Mouse (Mus musculus) midbrain, embryonic 16.5 days (tissue): ENCODE results near the gene Mybpc3. TPM values are rescaled to one million over a fixed set of nuclear protein-coding genes. Genes with fewer than 3 reads are reported as not detected.

ENCODE experiments used
- ATAC-seq: fragments of 200-750 bp; cut with Nextera tagmentation; 2 replicates; pipeline ENCODE4 v1.8.0; 2017; ENCODE audit warnings: moderate TSS enrichment
- H3K27ac ChIP-seq: fragments of 300-500 bp; sonication (generic); 2 replicates; pipeline ENCODE4 v1.5.1; 2014; ENCODE audit warnings: mild to moderate bottlenecking, low read length, mixed read lengths
- H3K27me3 ChIP-seq: fragments of 300-500 bp; sonication (generic); 2 replicates; pipeline ENCODE4 v1.6.1; 2014; ENCODE audit warnings: low read depth, low read length, mixed read lengths; ENCODE audit not compliant: control insufficient read depth, insufficient read depth
- H3K36me3 ChIP-seq: fragments of 300-500 bp; sonication (generic); 2 replicates; pipeline ENCODE4 v1.6.1; 2014; ENCODE audit warnings: mild to moderate bottlenecking, low read length, moderate library complexity, mixed read lengths; ENCODE audit not compliant: control insufficient read depth, insufficient read depth
- H3K4me1 ChIP-seq: fragments of 300-500 bp; sonication (generic); 2 replicates; pipeline ENCODE4 v1.6.1; 2014; ENCODE audit warnings: mild to moderate bottlenecking, low read length, mixed read lengths; ENCODE audit not compliant: control insufficient read depth, insufficient read depth
- H3K4me2 ChIP-seq: fragments of 300-500 bp; sonication (generic); 2 replicates; pipeline ENCODE4 v1.6.1; 2014; ENCODE audit warnings: mild to moderate bottlenecking, low read length, mixed read lengths
- H3K4me3 ChIP-seq: fragments of 300-500 bp; sonication (generic); 2 replicates; pipeline ENCODE4 v1.5.1; 2014; ENCODE audit warnings: low read depth, mild to moderate bottlenecking, low read length, moderate library complexity, mixed read lengths
- H3K9ac ChIP-seq: fragments of 300-500 bp; sonication (generic); 2 replicates; pipeline ENCODE4 v1.6.1; 2014; ENCODE audit warnings: low read depth, low read length, mixed read lengths
- H3K9me3 ChIP-seq: fragments of 300-500 bp; sonication (generic); replicated peaks from 2 replicates; pipeline ENCODE4 v1.6.1; 2014; ENCODE audit warnings: mild to moderate bottlenecking, low read length, mixed read lengths; ENCODE audit not compliant: control insufficient read depth, poor library complexity, severe bottlenecking
- WGBS: fragments of 180-500 bp; shearing (Covaris S2); extraction: QIAGEN DNeasy Blood & Tissue Kit; methylation state at CpG from one replicate; pipeline ENCODE4 v1.1.7; 2014; 5-methylcytosine and 5-hydroxymethylcytosine counted together
- polyA plus RNA-seq: library from polyadenylated mRNA; unstranded; fragments of >200 nt; fragmentation: Nextera tagmentation; extraction: Ambion mirVana; gene quantifications from 2 replicates; pipeline ENCODE4 v1.2.1, GENCODE M21; 2015

The Mybpc3 gene
- polyA plus RNA-seq, 1 experiment from 2014 or later, result 0.04 TPM

- Histone ChIP-seq H3K9ac (no peak overlapping the region), H3K27me3 (no peaks in the 10 kb centered on the region), H3K27ac (no peak overlapping the region), H3K36me3 (no peaks in the 10 kb centered on the region), H3K4me3 (no peak overlapping the region), H3K4me2 (no peak overlapping the region), H3K9me3 (no peaks in the 10 kb centered on the region), H3K4me1 (no peaks in the 10 kb centered on the region)
- WGBS, result 77% methylated on average over 6 of the region's 6 CpGs
- no peak for ATAC-seq
These were observed 5.6 kb downstream of the Mybpc3 start for GRCm38 (mm10) chr2:91123521-91123920.

- WGBS, result 89% methylated on average over 10 of the region's 10 CpGs
- no peak overlapping the region for H3K27ac ChIP-seq
- H3K27me3 ChIP-seq, result no peaks in the 10 kb centered on the region
- H3K4me3 ChIP-seq, result no peak overlapping the region
- no peak overlapping the region for H3K4me2 ChIP-seq
- H3K9ac ChIP-seq, result no peak overlapping the region
- H3K4me1 ChIP-seq, result no peaks in the 10 kb centered on the region
- no peak for ATAC-seq
- H3K36me3 ChIP-seq, result no peaks in the 10 kb centered on the region
- H3K9me3 ChIP-seq, result no peaks in the 10 kb centered on the region
These were observed 7.2 kb downstream of the Mybpc3 start for GRCm38 (mm10) chr2:91125101-91125500.

GRCm38 (mm10) chr2:91128761-91129160, 10.8 kb downstream of the Mybpc3 start:
- no peak overlapping the region for H3K4me3 ChIP-seq
- no peaks in the 10 kb centered on the region for H3K4me1 ChIP-seq
- no peak for ATAC-seq
- H3K4me2 ChIP-seq, result no peak overlapping the region
- H3K9ac ChIP-seq, result no peak overlapping the region
- no peaks in the 10 kb centered on the region for H3K36me3 ChIP-seq
- no peaks in the 10 kb centered on the region for H3K9me3 ChIP-seq
- no peaks in the 10 kb centered on the region for H3K27me3 ChIP-seq
- H3K27ac ChIP-seq, result no peak overlapping the region
- WGBS, result 86% methylated on average over 5 of the region's 5 CpGs

- no peaks in the 10 kb centered on the region for H3K27me3 ChIP-seq
- WGBS, result 82% methylated on average over 6 of the region's 6 CpGs
- no peak overlapping the region for H3K9ac ChIP-seq
- no peak overlapping the region for H3K27ac ChIP-seq
- ATAC-seq, result no peak
- H3K4me1 ChIP-seq, result no peaks in the 10 kb centered on the region
- H3K9me3 ChIP-seq, result no peaks in the 10 kb centered on the region
- no peak overlapping the region for H3K4me2 ChIP-seq
- no peak overlapping the region for H3K4me3 ChIP-seq
- H3K36me3 ChIP-seq, result no peaks in the 10 kb centered on the region
These were observed 12.2 kb downstream of the Mybpc3 start for GRCm38 (mm10) chr2:91130126-91130525.

GRCm38 (mm10) chr2:91131251-91131650, 13.3 kb downstream of the Mybpc3 start:
- Histone ChIP-seq H3K9ac (no peak overlapping the region), H3K4me2 (no peak overlapping the region), H3K4me1 (no peaks in the 10 kb centered on the region), H3K4me3 (no peak overlapping the region), H3K27me3 (no peaks in the 10 kb centered on the region), H3K36me3 (no peaks in the 10 kb centered on the region), H3K27ac (no peak overlapping the region), H3K9me3 (no peaks in the 10 kb centered on the region)
- 89% methylated on average over 14 of the region's 15 CpGs for WGBS
- no peak for ATAC-seq

GRCm38 (mm10) chr2:91132035-91132434, 14.1 kb downstream of the Mybpc3 start:
- no peak overlapping the region for H3K4me2 ChIP-seq

GRCm38 (mm10) chr2:91136513-91137412, 18.8 kb downstream of the Mybpc3 start:
- H3K27me3 ChIP-seq, result no peaks in the 10 kb centered on the region
- no peak for ATAC-seq
- H3K4me1 ChIP-seq, result no peaks in the 10 kb centered on the region
- 87% methylated on average over 11 of the region's 11 CpGs for WGBS
- no peak overlapping the region for H3K4me2 ChIP-seq
- no peak overlapping the region for H3K4me3 ChIP-seq
- no peak overlapping the region for H3K27ac ChIP-seq
- peaks cover 14% of the 10 kb centered on the region for H3K36me3 ChIP-seq
- no peak overlapping the region for H3K9ac ChIP-seq
- H3K9me3 ChIP-seq, result no peaks in the 10 kb centered on the region

More at GRCm38 (mm10) chr2:91132035-91132434, 14.1 kb downstream of the Mybpc3 start:
- Histone ChIP-seq H3K4me3 (no peak overlapping the region), H3K27ac (no peak overlapping the region), H3K9ac (no peak overlapping the region), H3K9me3 (no peaks in the 10 kb centered on the region), H3K27me3 (no peaks in the 10 kb centered on the region), H3K4me1 (no peaks in the 10 kb centered on the region), H3K36me3 (no peaks in the 10 kb centered on the region)
- 92% methylated on average over 3 of the region's 3 CpGs for WGBS
- no peak for ATAC-seq

GRCm38 (mm10) chr2:91137481-91137880, 19.5 kb downstream of the Mybpc3 start:
- WGBS, result 85% methylated on average over 6 of the region's 6 CpGs
- H3K36me3 ChIP-seq, result peaks cover 19% of the 10 kb centered on the region

GRCm38 (mm10) chr2:91139311-91139710, 21.4 kb downstream of the Mybpc3 start:
- ATAC-seq, result no peak
- Histone ChIP-seq H3K9me3 (no peaks in the 10 kb centered on the region), H3K4me2 (no peak overlapping the region), H3K4me3 (no peak overlapping the region), H3K36me3 (peaks cover 24% of the 10 kb centered on the region), H3K4me1 (no peaks in the 10 kb centered on the region), H3K27me3 (no peaks in the 10 kb centered on the region), H3K27ac (no peak overlapping the region), H3K9ac (no peak overlapping the region)
- WGBS, result 76% methylated on average over 5 of the region's 5 CpGs

More at GRCm38 (mm10) chr2:91137481-91137880, 19.5 kb downstream of the Mybpc3 start:
- H3K9me3 ChIP-seq, result no peaks in the 10 kb centered on the region
- H3K9ac ChIP-seq, result no peak overlapping the region
- H3K27ac ChIP-seq, result no peak overlapping the region
- ATAC-seq, result no peak
- H3K4me2 ChIP-seq, result no peak overlapping the region
- no peaks in the 10 kb centered on the region for H3K27me3 ChIP-seq
- no peak overlapping the region for H3K4me3 ChIP-seq
- H3K4me1 ChIP-seq, result no peaks in the 10 kb centered on the region
